Mouse (Mus musculus) Muller cell, postnatal 12 days (primary cell): ENCODE data around the gene Mok.
"Not testable (repeated sequence)": the region's sequence is repeated elsewhere in the genome, so short reads cannot be mapped to it uniquely, and the experiment has no call there.

ENCODE experiments used
- DNase-seq: peaks from one replicate; pipeline ENCODE4 v3.0.0-alpha.2; 2015; ENCODE audit errors: inconsistent ontology term

Gene Mok

GRCm38 (mm10) chr12:110840348-110841198 lies at the start of gene Mok:
Mok (minus strand) TSS chr12:110840939.
- peak; percentile 90 for DNase-seq

GRCm38 (mm10) chr12:110889036-110890020 lies 48.6 kb upstream of the Mok start, which contains the start of the genes Cinp and Tecpr2:
Cinp (minus strand) TSS chr12:110889145.
Tecpr2 (plus strand) TSS chr12:110889264.
- DNase-seq, result peak; percentile 97

- peak; percentile 52 for DNase-seq
Measured at GRCm38 (mm10) chr12:110888606-110889005, 47.9 kb upstream of the Mok start.

- DNase-seq, result no peak
Measured at GRCm38 (mm10) chr12:110888106-110888505, 47.4 kb upstream of the Mok start.

- DNase-seq, result no peak
Measured at GRCm38 (mm10) chr12:110885251-110885650, 44.5 kb upstream of the Mok start.

- no peak for DNase-seq
Measured at GRCm38 (mm10) chr12:110882291-110882690, 41.6 kb upstream of the Mok start.

GRCm38 (mm10) chr12:110875351-110875750 lies 34.6 kb upstream of the Mok start:
- no peak for DNase-seq

- no peak for DNase-seq
Measured at GRCm38 (mm10) chr12:110871247-110871646, 30.5 kb upstream of the Mok start.

- no peak for DNase-seq
Measured at GRCm38 (mm10) chr12:110870107-110870506, 29.4 kb upstream of the Mok start.

GRCm38 (mm10) chr12:110865989-110866388 lies 25.2 kb upstream of the Mok start:
- DNase-seq, result peak; percentile 85

GRCm38 (mm10) chr12:110865571-110865970 lies 24.8 kb upstream of the Mok start:
- no peak for DNase-seq

GRCm38 (mm10) chr12:110864008-110864407 lies 23.3 kb upstream of the Mok start:
- DNase-seq, result no peak

- no peak for DNase-seq
Measured at GRCm38 (mm10) chr12:110861256-110861655, 20.5 kb upstream of the Mok start.

GRCm38 (mm10) chr12:110860293-110860692 lies 19.6 kb upstream of the Mok start:
- DNase-seq, result no peak

- not testable (repeated sequence) for DNase-seq
Measured at GRCm38 (mm10) chr12:110858681-110859080, 17.9 kb upstream of the Mok start.

- DNase-seq, result no peak
Measured at GRCm38 (mm10) chr12:110857196-110857595, 16.5 kb upstream of the Mok start.

- no peak for DNase-seq
Measured at GRCm38 (mm10) chr12:110854786-110855737, 14.3 kb upstream of the Mok start.

- DNase-seq, result no peak
Measured at GRCm38 (mm10) chr12:110851923-110852322, 11.2 kb upstream of the Mok start.

GRCm38 (mm10) chr12:110851414-110851813 lies 10.7 kb upstream of the Mok start:
- no peak for DNase-seq

- DNase-seq, result no peak
Measured at GRCm38 (mm10) chr12:110850929-110851256, 10.2 kb upstream of the Mok start.
